Mouse (Mus musculus) small intestine, adult 2 months (tissue): ENCODE measurements around the gene 6430548M08Rik.

Experiments used
- CTCF ChIP-seq: fragments of 200-500 bp; IDR thresholded peaks from 2 replicates; pipeline ENCODE4 v1.5.1; 2012; ENCODE audit warnings: low read depth, mild to moderate bottlenecking, control low read depth, inconsistent platforms, low read length, moderate library complexity, mixed read lengths; ENCODE audit not compliant: insufficient replicate concordance, insufficient read length; ENCODE audit errors: extremely low read depth
- POLR2A ChIP-seq: fragments of 200-500 bp; IDR thresholded peaks from 2 replicates; pipeline ENCODE4 v1.6.1; 2012; ENCODE audit warnings: low read depth, mild to moderate bottlenecking, control low read depth, inconsistent platforms, low read length, moderate library complexity

GRCm38 (mm10) chr8:120178124-120178514 is 64.2 kb downstream of the 6430548M08Rik start:
- TF ChIP-seq POLR2A, result no peak
- TF ChIP-seq CTCF, result no peak
